Mouse (Mus musculus) myocyte (in vitro differentiated cells): ENCODE measurements around the gene Rph3al.

ENCODE experiments used
- MAX ChIP-seq: IDR thresholded peaks from one replicate; pipeline ENCODE4 v1.6.1; 2011; ENCODE audit warnings: low read depth, mild to moderate bottlenecking, control low read depth
- POLR2A ChIP-seq: IDR thresholded peaks from one replicate; pipeline ENCODE4 v1.6.1; 2011; ENCODE audit warnings: low read depth, mild to moderate bottlenecking, control low read depth, moderate library complexity; ENCODE audit not compliant: insufficient read length
- TCF12 ChIP-seq: IDR thresholded peaks from one replicate; pipeline ENCODE4 v1.6.1; 2011; ENCODE audit warnings: mild to moderate bottlenecking, control low read depth; ENCODE audit not compliant: poor library complexity, insufficient read depth, severe bottlenecking

- TF ChIP-seq POLR2A (no peak), MAX (no peak), TCF12 (no peak)
Measured at GRCm38 (mm10) chr11:75792535-75792934, 145.7 kb downstream of the Rph3al start.
